Mouse (Mus musculus): Measurements from ENCODE around the gene Izumo4.

GRCm38 (mm10) chr10:80677942-80678436, 24.0 kb upstream of the Izumo4 start, which contains the start of gene Mknk2:
- TF ChIP-seq GATA1 (IDR thresholded peaks at IDR 0.05; ENCODE audit: low read length) (peak; percentile 59), TAL1 (IDR thresholded peaks at IDR 0.05; ENCODE audit: low read length) (peak; percentile 52; the same call in 2 of the 3 replicates)
